Mouse (Mus musculus): ENCODE data around the gene Ccnd2.

DNA sequence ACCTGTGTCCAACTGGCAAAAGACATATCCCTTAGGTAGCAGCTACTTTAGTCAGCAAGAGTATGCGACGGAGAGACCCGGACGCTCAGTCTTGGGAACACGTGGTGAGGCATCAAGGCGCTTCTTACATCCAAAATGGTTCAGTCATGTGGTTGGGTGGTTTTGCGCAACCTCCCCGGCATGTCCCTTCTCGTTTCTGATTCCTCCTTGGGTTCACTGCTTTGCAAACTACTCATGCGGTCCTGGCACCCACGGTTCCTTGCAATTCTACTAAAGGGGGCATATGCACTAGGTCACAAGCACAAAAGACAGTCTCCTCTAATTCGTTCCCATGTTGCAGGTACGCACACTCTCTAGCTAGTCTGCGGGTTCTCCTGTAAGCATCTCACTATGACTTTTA, 22.3 kb downstream of the Ccnd2 start:
- TF ChIP-seq CTCF (IDR thresholded peaks at IDR 0.05; ENCODE audit: control insufficient read depth, insufficient read depth, insufficient read length) (no peak), CEBPB (IDR thresholded peaks at IDR 0.05; ENCODE audit: low read depth) (no peak), MAX (IDR thresholded peaks at IDR 0.05) (no peak)

Measured in C2C12 (cell line).